Mouse (Mus musculus) kidney, embryonic 15.5 days (tissue): ENCODE measurements around the gene Tet2. TPM values are rescaled to one million over a fixed set of nuclear protein-coding genes. Genes with fewer than 3 reads are reported as not detected.

ENCODE experiments used
- ATAC-seq: fragments of 200-750 bp; cut with Nextera tagmentation; replicated peaks from 2 replicates; pipeline ENCODE4 v1.8.0; 2017; ENCODE audit warnings: moderate TSS enrichment; ENCODE audit not compliant: low FRiP score
- H3K27ac ChIP-seq: fragments of 300-500 bp; sonication (generic); 2 replicates; pipeline ENCODE4 v1.5.1; 2015; ENCODE audit warnings: mild to moderate bottlenecking, inconsistent platforms
- H3K27me3 ChIP-seq: fragments of 300-500 bp; sonication (generic); 2 replicates; pipeline ENCODE4 v1.6.1; 2015; ENCODE audit warnings: inconsistent platforms
- H3K36me3 ChIP-seq: fragments of 300-500 bp; sonication (generic); 2 replicates; pipeline ENCODE4 v1.6.1; 2015; ENCODE audit warnings: inconsistent platforms
- H3K4me1 ChIP-seq: fragments of 300-500 bp; sonication (generic); 2 replicates; pipeline ENCODE4 v1.6.1; 2015; ENCODE audit warnings: inconsistent platforms
- H3K4me2 ChIP-seq: fragments of 300-500 bp; sonication (generic); 2 replicates; pipeline ENCODE4 v1.6.1; 2015; ENCODE audit warnings: moderate library complexity, mild to moderate bottlenecking, inconsistent platforms
- H3K4me3 ChIP-seq: fragments of 300-500 bp; sonication (generic); replicated peaks from 2 replicates; pipeline ENCODE4 v1.5.1; 2015; ENCODE audit warnings: mild to moderate bottlenecking, inconsistent platforms
- H3K9ac ChIP-seq: fragments of 300-500 bp; sonication (generic); 2 replicates; pipeline ENCODE4 v1.6.1; 2015; ENCODE audit warnings: mild to moderate bottlenecking, inconsistent platforms
- H3K9me3 ChIP-seq: fragments of 300-500 bp; sonication (generic); replicated peaks from 2 replicates; pipeline ENCODE4 v1.6.1; 2016; ENCODE audit warnings: inconsistent platforms
- WGBS: fragments of 180-500 bp; shearing (Covaris S2); methylation state at CpG from one replicate; pipeline ENCODE4 v1.1.7; 2015; ENCODE audit warnings: mixed read lengths; 5-methylcytosine and 5-hydroxymethylcytosine counted together
- polyA plus RNA-seq: library from polyadenylated mRNA; unstranded; fragments of >200 nt; fragmentation: Nextera tagmentation; extraction: Ambion mirVana; gene quantifications from 2 replicates; pipeline ENCODE4 v1.2.1, GENCODE M21; 2015

The Tet2 gene
- polyA plus RNA-seq, 1 experiment from 2014 or later, result 20.0 TPM

DNA sequence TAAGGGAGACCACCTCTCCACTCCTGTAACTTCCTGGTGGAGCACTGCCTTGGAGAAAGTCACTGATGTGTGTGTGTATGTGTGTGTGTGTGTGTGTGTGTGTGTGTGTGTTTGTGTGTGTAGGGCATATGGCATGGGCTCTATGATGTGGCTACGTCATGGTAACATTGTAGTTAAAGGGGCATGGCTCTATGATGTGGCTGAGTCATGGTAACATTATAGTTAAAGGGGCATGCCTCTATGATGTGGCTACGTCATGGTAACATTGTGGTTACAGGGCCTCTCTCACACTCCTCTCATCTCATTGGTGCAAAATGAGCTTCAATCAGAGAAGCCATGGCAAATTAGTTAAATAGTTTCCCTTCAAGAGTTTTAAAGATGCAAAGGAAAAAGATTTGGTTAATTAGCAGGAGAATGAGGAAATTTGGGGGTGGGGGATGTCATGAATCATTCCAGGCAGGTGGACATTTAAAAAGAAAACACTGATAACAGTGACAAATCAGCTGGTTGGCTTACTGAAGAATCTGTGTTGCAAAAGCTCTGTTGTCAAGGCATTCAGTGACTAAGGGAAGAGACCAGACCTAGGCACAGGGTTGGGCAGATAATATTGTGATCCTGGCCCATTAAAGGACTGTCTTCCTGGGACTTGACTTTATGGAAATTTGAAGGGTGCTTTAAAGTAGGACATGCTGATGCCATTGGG is 18.7 kb upstream of the Tet2 start:
- no peak overlapping the region for H3K4me2 ChIP-seq
- WGBS, result 60% methylated on average over 2 of the region's 2 CpGs
- no peaks in the 10 kb centered on the region for H3K36me3 ChIP-seq
- no peak overlapping the region for H3K27ac ChIP-seq
- H3K4me1 ChIP-seq, result no peaks in the 10 kb centered on the region
- H3K27me3 ChIP-seq, result no peaks in the 10 kb centered on the region
- H3K9me3 ChIP-seq, result no peaks in the 10 kb centered on the region
- ATAC-seq, result no peak
- H3K9ac ChIP-seq, result no peak overlapping the region
- H3K4me3 ChIP-seq, result no peak overlapping the region

DNA sequence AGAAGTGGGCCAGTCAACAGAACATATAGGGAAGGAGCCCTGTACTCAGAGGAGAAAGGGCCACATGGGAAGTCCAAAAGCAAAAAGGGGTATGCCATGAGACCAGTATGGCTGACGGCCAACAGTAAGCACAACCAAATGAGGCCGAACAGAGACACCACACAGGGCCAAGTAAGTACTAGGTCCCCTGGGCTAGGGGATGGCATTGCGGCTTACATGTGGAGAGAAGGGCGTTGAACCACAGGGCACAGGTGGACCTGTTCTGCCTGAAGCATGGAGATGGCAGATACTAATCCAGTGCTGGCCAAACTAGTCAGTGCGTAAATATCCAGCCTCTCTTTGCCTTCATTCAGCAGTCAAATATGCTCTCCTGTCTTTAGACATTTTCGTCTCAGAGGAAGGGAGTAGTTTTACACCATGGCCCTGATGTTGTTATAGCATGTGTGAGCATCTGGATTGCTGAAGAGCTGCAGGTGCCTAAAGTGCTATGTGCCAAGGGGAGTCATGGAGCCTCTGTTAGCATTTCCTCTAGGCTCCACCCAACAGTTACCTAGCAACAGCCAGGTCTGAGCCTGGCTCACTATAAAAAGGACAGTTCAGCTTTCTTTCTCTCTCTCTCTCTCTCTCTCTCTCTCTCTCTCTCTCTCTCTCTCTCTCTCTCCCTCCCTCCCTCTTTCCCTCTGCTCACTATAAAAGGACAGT is 14.6 kb upstream of the Tet2 start:
- WGBS, result 89% methylated on average over 6 of the region's 6 CpGs
- no peaks in the 10 kb centered on the region for H3K4me1 ChIP-seq
- H3K27me3 ChIP-seq, result no peaks in the 10 kb centered on the region
- no peaks in the 10 kb centered on the region for H3K36me3 ChIP-seq
- no peak overlapping the region for H3K4me2 ChIP-seq
- H3K4me3 ChIP-seq, result no peak overlapping the region
- H3K9ac ChIP-seq, result no peak overlapping the region
- ATAC-seq, result no peak; the same call in 1 of the 2 replicates
- no peaks in the 10 kb centered on the region for H3K9me3 ChIP-seq
- no peak overlapping the region for H3K27ac ChIP-seq

DNA sequence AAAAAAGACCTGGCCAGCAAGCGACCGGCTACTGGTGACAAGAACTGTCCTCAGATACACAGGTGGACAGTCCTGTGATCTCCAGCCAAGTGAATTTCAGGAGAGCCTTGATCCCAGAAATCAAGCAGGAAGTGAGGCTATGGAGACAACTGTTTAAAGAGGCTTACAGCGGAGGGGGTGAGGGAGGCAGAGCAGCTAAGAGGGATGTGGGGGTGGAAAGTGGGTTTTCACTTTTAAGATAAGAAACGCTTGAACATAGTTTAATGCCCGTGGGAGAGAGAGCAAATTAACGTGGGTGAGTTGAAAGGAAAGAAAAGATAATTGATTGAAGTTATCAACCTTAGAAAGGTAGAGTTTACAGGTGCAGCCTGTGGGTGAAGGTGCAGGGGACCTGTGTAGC is 12.7 kb upstream of the Tet2 start:
- no peaks in the 10 kb centered on the region for H3K4me1 ChIP-seq
- no peaks in the 10 kb centered on the region for H3K27me3 ChIP-seq
- no peak for ATAC-seq
- H3K4me2 ChIP-seq, result no peak overlapping the region
- H3K9ac ChIP-seq, result no peak overlapping the region
- no peak overlapping the region for H3K27ac ChIP-seq
- WGBS, result 42% methylated on average over 6 of the region's 6 CpGs
- H3K36me3 ChIP-seq, result no peaks in the 10 kb centered on the region
- H3K4me3 ChIP-seq, result no peak overlapping the region
- no peaks in the 10 kb centered on the region for H3K9me3 ChIP-seq

DNA sequence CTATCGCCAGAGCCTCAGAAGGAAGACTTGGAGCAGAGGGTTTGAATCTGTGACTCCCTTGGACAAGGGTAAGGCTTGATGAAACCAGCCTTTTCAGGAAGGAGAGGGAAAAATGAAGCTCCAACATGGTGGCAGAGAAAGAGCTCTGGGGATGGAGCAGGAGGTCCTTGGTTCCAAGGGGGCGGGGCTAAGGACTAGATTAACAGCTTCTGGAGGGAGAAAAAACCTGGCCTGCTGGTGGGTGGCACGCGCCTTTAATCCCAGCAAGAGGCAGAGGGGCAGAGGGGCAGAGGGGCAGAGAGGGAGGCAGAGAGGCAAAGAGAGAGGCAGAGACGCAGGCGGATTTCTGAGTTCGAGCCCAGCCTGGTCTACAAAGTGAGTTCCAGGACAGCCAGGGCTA is 12.2 kb upstream of the Tet2 start:
- Histone ChIP-seq H3K36me3 (no peaks in the 10 kb centered on the region), H3K4me2 (no peak overlapping the region), H3K9me3 (no peaks in the 10 kb centered on the region), H3K27ac (no peak overlapping the region), H3K4me3 (no peak overlapping the region), H3K27me3 (no peaks in the 10 kb centered on the region), H3K4me1 (no peaks in the 10 kb centered on the region), H3K9ac (no peak overlapping the region)
- WGBS, result 76% methylated on average over 7 of the region's 7 CpGs
- ATAC-seq, result no peak

DNA sequence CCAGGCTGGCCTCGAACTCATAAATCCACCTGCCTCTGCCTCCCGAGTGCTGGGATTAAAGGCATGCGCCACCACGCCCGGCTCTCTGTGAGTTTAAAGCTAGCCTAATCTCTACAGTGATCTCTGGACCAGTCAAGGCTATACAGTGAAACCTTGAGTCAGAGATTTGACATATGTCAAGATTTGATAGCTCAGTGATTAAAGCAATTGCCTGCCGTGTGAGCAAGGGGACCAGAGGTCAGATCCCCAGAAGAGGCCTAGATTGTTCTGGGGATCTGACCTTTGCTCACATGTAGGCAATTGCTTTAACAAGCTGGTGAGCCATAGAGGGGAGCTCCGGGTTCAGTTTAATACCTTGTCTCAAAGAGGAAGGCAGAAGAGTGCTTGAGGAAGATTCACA is 10.4 kb upstream of the Tet2 start:
- 79% methylated on average over 7 of the region's 7 CpGs for WGBS
- ATAC-seq, result no peak
- H3K4me3 ChIP-seq, result no peak overlapping the region

DNA sequence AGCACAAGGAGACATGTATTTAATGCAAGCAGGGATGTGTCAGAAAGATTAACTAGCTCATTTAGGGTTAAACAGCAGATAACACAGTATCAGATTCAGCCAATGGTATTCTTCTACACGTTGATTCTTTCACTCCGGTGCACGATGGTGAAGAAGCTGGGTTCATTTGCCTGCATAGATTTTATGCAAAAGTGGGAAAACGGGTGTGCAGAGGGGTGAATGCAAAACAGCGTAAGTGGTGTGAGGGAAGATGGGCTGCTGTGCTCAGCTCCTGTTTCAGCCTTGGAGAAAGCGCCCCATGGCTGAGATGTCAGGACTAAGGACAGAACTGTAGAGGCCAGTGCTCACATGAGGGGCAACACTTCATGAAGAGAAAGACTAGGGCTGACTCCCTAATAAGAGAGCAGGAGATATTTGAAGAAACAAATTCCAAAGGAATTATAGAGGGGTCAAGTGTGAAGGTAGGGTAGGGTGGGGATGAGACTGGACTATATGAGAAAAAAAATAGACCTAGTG is 9.7 kb upstream of the Tet2 start:
- Histone ChIP-seq H3K9me3 (no peaks in the 10 kb centered on the region), H3K4me3 (no peak overlapping the region), H3K36me3 (no peaks in the 10 kb centered on the region), H3K9ac (no peak overlapping the region), H3K27me3 (no peaks in the 10 kb centered on the region), H3K27ac (no peak overlapping the region), H3K4me2 (no peak overlapping the region), H3K4me1 (0 out of 2 replicates have a peak, but pooled peaks cover 2% of the 10 kb centered on the region)
- no peak for ATAC-seq
- 71% methylated on average over 6 of the region's 6 CpGs for WGBS

More for the DNA sequence above, 10.4 kb upstream of the Tet2 start:
- no peaks in the 10 kb centered on the region for H3K36me3 ChIP-seq
- H3K9ac ChIP-seq, result no peak overlapping the region
- H3K27me3 ChIP-seq, result no peaks in the 10 kb centered on the region
- H3K9me3 ChIP-seq, result no peaks in the 10 kb centered on the region
- no peaks in the 10 kb centered on the region for H3K4me1 ChIP-seq
- no peak overlapping the region for H3K27ac ChIP-seq
- H3K4me2 ChIP-seq, result no peak overlapping the region

DNA sequence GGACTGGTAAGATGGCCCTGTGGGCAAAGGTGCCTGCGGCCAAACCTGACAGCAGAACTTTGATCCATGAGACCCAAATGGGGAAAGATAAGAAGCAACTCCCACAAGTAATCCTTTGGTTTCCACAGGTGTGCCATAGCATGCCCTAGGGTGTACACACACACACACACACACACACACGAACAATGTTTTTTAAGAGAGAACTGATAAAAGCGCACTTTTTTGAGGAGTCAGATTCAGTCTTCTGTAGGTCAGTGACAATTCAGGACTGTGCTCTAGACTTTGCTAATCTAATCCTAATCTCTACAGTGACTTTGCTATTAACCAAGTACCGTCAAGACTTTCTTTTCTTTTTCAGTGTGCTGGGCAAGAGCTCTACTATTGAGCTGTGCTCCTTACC is 9.2 kb upstream of the Tet2 start:
- Histone ChIP-seq H3K4me2 (no peak overlapping the region), H3K9me3 (no peaks in the 10 kb centered on the region), H3K9ac (no peak overlapping the region), H3K27me3 (no peaks in the 10 kb centered on the region), H3K27ac (no peak overlapping the region), H3K4me3 (no peak overlapping the region), H3K4me1 (0 out of 2 replicates have a peak, but pooled peaks cover 3% of the 10 kb centered on the region), H3K36me3 (no peaks in the 10 kb centered on the region)
- no peak for ATAC-seq
- 91% methylated on average over 4 of the region's 4 CpGs for WGBS

DNA sequence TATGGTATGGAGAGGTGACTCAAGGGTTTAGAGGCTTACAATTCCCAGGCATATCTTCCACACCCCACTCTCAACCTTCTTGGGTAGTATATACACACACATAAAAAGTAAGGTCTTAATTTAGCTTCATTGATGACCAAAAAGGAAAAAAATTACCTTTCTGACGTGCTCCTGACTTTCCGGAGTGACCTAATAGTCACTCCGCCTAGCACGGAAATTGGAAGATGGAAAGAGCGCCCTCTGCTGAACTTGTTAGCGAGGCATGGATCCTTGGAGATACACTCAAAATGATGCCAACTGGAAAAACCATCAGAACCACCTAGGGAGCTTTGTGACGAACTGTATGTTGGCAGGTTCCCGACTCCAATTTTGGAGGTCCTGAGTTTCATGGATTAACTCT is 7.0 kb upstream of the Tet2 start:
- H3K36me3 ChIP-seq, result no peaks in the 10 kb centered on the region
- H3K27ac ChIP-seq, result no peak overlapping the region
- H3K4me1 ChIP-seq, result 0 out of 2 replicates have a peak, but pooled peaks cover 3% of the 10 kb centered on the region
- no peaks in the 10 kb centered on the region for H3K9me3 ChIP-seq
- H3K4me2 ChIP-seq, result no peak overlapping the region
- WGBS, result 65% methylated on average over 8 of the region's 8 CpGs
- H3K4me3 ChIP-seq, result no peak overlapping the region
- no peaks in the 10 kb centered on the region for H3K27me3 ChIP-seq
- H3K9ac ChIP-seq, result no peak overlapping the region
- ATAC-seq, result no peak

DNA sequence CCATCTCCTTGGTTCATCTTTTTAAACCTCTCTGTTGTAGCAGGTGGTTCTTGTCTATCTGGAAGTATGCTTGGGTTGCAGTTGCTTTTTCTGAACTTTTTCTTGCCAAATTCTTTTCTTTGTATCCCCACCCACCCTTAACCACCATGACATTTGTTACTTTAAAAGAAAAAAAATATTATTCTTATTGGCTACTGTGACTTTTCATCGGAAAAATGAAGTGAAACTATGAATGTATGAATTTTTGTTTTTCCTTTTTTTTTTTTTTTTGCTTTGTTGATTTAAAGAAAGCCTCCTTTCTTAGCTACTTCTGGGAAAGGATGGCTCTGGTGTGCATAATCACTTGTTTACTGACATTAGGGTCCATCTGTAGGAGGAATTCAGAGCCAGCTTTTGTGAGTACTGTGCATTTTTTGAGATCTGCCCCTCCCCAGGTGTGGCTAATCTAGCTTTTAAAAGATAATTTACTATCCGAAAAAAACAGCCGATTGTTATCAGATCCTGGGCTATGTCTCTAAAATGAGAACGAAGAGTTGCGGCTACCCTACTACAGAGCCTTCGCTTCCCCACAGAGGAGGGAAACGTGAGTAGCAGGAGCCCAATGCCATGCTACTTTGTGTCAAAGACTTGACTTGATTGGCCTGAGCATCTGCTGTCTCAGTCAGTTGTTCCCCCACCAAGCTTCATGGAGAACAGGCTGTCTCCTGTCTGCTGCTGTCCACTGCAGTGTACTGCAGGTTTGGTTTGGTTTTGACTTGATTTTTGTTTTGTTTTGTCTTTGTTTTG is 4.6 kb upstream of the Tet2 start:
- Histone ChIP-seq H3K9ac (no peak overlapping the region), H3K4me3 (no peak overlapping the region), H3K27me3 (no peaks in the 10 kb centered on the region), H3K27ac (no peak overlapping the region), H3K4me1 (peaks cover 7% of the 10 kb centered on the region; the same call in 1 of the 2 replicates), H3K4me2 (no peak overlapping the region), H3K9me3 (no peaks in the 10 kb centered on the region), H3K36me3 (no peaks in the 10 kb centered on the region)
- ATAC-seq, result no peak
- 52% methylated on average over 7 of the region's 7 CpGs for WGBS

DNA sequence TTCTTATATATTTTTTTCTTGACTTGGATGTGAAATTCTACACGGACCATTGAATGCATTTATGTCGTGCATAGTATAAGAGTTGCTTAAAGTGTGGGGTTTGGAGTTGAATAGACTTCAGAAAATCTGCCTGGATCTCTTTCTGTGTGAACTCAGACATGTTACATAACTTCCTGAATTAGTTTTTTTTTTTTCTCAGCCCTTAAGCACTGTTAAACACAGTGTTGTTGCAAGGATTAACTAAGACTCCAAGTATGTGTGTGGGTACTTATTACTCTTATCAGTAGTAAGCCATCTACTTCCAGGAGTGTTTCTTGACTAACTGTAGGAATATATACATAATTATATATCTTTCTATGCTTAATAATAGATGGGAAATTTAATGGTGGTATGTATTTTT is 3.7 kb upstream of the Tet2 start:
- H3K9ac ChIP-seq, result no peak overlapping the region
- H3K4me1 ChIP-seq, result peaks cover 7% of the 10 kb centered on the region; the same call in 1 of the 2 replicates
- no peaks in the 10 kb centered on the region for H3K9me3 ChIP-seq
- 74% methylated on average over 2 of the region's 2 CpGs for WGBS
- H3K4me2 ChIP-seq, result no peak overlapping the region
- ATAC-seq, result no peak
- no peak overlapping the region for H3K4me3 ChIP-seq
- H3K36me3 ChIP-seq, result no peaks in the 10 kb centered on the region
- H3K27me3 ChIP-seq, result no peaks in the 10 kb centered on the region
- no peak overlapping the region for H3K27ac ChIP-seq

DNA sequence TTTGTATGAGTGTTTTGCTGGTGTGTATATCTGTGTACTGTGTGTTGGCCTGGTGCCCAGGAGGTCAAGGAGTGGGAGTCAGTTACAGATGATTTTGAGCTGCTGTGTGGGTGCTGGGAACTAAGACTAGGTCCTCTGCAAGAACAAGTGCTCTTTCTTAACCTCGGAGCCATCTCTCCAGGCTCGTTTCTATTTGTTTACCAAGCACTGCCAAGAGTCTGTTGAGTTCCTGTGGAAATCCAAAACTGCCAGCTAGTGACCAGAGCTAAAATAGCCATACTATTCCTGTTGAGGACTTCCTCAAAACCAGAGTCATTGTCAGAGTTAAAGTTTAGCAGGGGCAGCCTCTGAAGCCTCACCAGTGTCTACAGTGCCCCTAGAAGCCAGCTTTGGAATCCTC is 1.9 kb upstream of the Tet2 start:
- Histone ChIP-seq H3K36me3 (no peaks in the 10 kb centered on the region), H3K27me3 (no peaks in the 10 kb centered on the region), H3K9me3 (no peaks in the 10 kb centered on the region), H3K4me2 (no peak overlapping the region), H3K4me3 (no peak overlapping the region), H3K4me1 (peaks cover 15% of the 10 kb centered on the region), H3K9ac (no peak overlapping the region), H3K27ac (no peak overlapping the region)
- 68% methylated on average over 2 of the region's 2 CpGs for WGBS
- ATAC-seq, result no peak

DNA sequence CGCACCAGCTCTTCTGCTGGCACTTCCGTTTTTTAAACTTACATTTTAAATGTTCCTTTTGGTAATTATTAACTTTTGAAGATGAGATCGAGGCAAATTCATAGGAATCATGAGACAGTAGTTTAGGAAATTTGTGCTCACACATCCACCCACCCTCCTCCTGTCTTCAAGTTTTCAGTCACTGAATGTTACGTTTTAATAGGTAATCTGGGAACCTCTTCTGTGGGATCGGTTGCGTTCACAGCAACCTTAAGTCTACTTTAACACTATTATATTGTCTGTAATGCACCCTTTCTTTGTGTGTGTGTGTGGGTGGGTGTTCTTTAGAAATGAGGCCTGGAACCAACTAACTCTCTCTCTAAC is 346 bp upstream of the Tet2 start:
- no peaks in the 10 kb centered on the region for H3K36me3 ChIP-seq
- H3K4me3 ChIP-seq, result peak overlapping the region; percentile 86
- no peaks in the 10 kb centered on the region for H3K9me3 ChIP-seq
- H3K4me2 ChIP-seq, result peak overlapping the region; percentile 88
- 14% methylated on average over 6 of the region's 6 CpGs for WGBS
- H3K27me3 ChIP-seq, result no peaks in the 10 kb centered on the region
- no peak for ATAC-seq
- H3K27ac ChIP-seq, result peak overlapping the region; percentile 97
- peaks cover 16% of the 10 kb centered on the region for H3K4me1 ChIP-seq
- peak overlapping the region; percentile 83 for H3K9ac ChIP-seq
